Mouse (Mus musculus) macrophage (primary cell): ENCODE results near the gene Ptafr. TPM values are rescaled to one million over a fixed set of nuclear protein-coding genes. Genes with fewer than 3 reads are reported as not detected.
"Not testable (repeated sequence)": the region's sequence is repeated elsewhere in the genome, so short reads cannot be mapped to it uniquely, and the experiment has no call there.

Source experiments
- H3K27ac ChIP-seq: fragments of 350-480 bp; formaldehyde crosslinking; 2 replicates; pipeline ENCODE4 v1.9.0; 2021
- H3K36me3 ChIP-seq: fragments of 350-480 bp; formaldehyde crosslinking; 2 replicates; pipeline ENCODE4 v1.9.0; 2021; ENCODE audit errors: inconsistent target
- H3K4me3 ChIP-seq: fragments of 350-480 bp; formaldehyde crosslinking; 2 replicates; pipeline ENCODE4 v1.9.0; 2021; ENCODE audit errors: inconsistent target
- H3K79me2 ChIP-seq: fragments of 350-480 bp; formaldehyde crosslinking; 2 replicates; pipeline ENCODE4 v1.9.0; 2021; ENCODE audit errors: inconsistent target
- WGBS: methylation state at CpG from one replicate; pipeline ENCODE4 v1.1.7; 2026; ENCODE audit warnings: inconsistent platforms; ENCODE audit not compliant: missing documents; 5-methylcytosine and 5-hydroxymethylcytosine counted together
- polyA plus RNA-seq: library from polyadenylated mRNA; stranded (reverse); fragments of 250-400 nt; gene quantifications from 3 replicates; pipeline ENCODE4 v1.2.4, GENCODE M21; 2018; ENCODE audit warnings: inconsistent platforms

Ptafr gene
- polyA plus RNA-seq, 1 experiment from 2014 or later = 231 TPM

DNA sequence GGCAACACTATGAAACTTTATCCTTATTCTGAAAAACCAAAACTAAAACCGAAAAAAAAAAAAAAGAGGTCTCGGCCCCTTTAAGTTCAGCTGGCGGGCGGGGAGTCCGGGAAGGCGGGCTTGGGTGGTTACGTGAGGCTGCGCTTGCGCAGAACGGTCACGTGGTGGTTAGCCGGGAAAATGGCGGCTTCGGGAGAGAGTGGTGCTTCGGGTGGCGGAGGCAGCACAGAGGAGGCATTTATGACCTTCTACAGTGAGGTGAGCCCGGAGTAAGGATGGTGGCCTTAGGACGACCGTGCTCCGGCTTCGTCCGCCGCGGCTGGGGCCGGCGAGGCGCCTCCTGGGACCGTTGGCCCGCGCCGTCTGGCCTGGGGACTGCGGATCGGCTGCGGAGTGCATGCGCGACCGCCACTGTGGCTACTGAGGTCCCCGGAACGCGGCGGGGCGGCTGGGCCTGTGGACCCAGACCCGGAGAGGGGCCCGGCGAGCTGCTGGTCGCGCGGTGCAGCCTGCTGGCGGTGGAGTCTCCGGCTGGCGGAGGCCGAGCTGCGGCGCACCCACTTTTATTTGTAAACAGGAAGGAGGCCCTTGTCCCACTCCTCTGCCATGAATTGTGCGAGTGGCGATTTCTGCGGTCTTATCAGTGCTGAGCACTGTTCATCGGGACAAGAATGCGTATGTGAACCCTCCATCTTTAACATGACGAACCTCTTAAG is 28.3 kb upstream of the Ptafr start, which contains the start of gene Dnajc8:
Gene Dnajc8, plus strand, starts transcription at position 145 of the 716 bp plus-strand sequence.
- peak within 1 kb of the TSS; percentile 92 for H3K4me3 ChIP-seq
- under 1% methylated on average over 59 of the region's 60 CpGs for WGBS
- 0 out of 2 replicates have a peak, but pooled peaks cover 5% of the 10 kb centered on the region for H3K36me3 ChIP-seq

GRCm38 (mm10) chr4:132539481-132539880 is 24.4 kb upstream of the Ptafr start:
- Histone ChIP-seq H3K79me2 (peaks cover 92% of the 10 kb centered on the region), H3K27ac (no peak overlapping the region), H3K36me3 (peaks cover 32% of the 10 kb centered on the region), H3K4me3 (no peak overlapping the region)
- WGBS = 93% methylated on average over 5 of the region's 5 CpGs

More for the DNA sequence above, 28.3 kb upstream of the Ptafr start, which contains the start of gene Dnajc8:
- peak within 1 kb of the TSS; percentile 62 for H3K27ac ChIP-seq
- peaks cover 85% of the 10 kb centered on the region for H3K79me2 ChIP-seq

GRCm38 (mm10) chr4:132541413-132541812 is 22.5 kb upstream of the Ptafr start:
- Histone ChIP-seq H3K27ac (no peak overlapping the region), H3K79me2 (peaks cover 87% of the 10 kb centered on the region), H3K36me3 (peaks cover 45% of the 10 kb centered on the region), H3K4me3 (no peak overlapping the region)
- WGBS = 100% methylated on average over 3 of the region's 4 CpGs

GRCm38 (mm10) chr4:132542724-132543123 is 21.1 kb upstream of the Ptafr start:
- 0 out of 2 replicates have a peak overlapping the region, but pooled peaks have one; percentile 15 for H3K27ac ChIP-seq
- WGBS = 13% methylated on average over 1 of the region's 1 CpGs
- H3K36me3 ChIP-seq = peaks cover 58% of the 10 kb centered on the region
- H3K4me3 ChIP-seq = no peak overlapping the region
- H3K79me2 ChIP-seq = peaks cover 85% of the 10 kb centered on the region

DNA sequence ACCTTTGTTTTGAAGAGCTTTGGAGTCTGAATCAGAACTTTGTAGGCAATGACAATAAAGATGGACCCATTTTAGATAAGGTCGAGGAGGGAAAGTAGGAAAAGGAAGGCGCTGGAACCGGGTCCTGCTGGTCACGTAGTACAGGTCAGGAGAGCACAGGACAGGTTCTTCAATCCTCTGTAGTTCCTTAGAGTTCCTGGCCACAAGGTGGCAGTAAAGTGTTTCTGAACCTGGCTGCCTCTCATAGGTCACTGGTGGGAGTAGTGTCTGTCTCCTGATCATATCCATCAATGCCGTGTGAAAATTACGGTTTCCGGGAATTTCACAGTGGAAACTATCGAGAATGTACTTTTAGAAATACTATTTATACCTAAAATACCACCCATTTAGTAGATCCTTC is 18.0 kb upstream of the Ptafr start:
- 34% methylated on average over 8 of the region's 8 CpGs for WGBS
- no peak overlapping the region for H3K27ac ChIP-seq
- H3K79me2 ChIP-seq = peaks cover 67% of the 10 kb centered on the region
- H3K36me3 ChIP-seq = peaks cover 77% of the 10 kb centered on the region
- H3K4me3 ChIP-seq = no peak overlapping the region

DNA sequence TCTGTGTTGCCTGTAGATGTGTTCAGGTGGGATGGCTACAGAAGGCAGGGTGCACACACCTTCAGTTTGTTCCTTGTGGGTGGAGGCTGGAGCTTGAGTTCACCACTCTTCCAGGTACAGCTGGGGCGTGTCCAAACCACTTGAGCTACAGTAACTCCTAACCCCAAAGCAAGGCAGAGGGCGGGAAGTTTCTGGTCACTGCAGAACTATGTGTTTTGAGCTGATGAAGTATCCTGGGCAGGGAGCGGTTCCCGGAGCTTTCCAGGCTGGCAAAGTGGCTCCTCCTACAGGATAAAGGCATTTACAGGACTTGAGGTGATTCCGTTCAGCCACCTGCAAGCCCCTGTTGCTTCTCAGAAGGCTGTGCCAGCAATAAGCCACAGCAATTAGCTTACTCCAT is 9.6 kb upstream of the Ptafr start:
- Histone ChIP-seq H3K4me3 (no peak overlapping the region), H3K27ac (peak overlapping the region; percentile 59; the same call in 1 of the 2 replicates), H3K36me3 (peaks cover 45% of the 10 kb centered on the region), H3K79me2 (peaks cover 3% of the 10 kb centered on the region; the same call in 1 of the 2 replicates)
- WGBS = 90% methylated on average over 5 of the region's 5 CpGs

DNA sequence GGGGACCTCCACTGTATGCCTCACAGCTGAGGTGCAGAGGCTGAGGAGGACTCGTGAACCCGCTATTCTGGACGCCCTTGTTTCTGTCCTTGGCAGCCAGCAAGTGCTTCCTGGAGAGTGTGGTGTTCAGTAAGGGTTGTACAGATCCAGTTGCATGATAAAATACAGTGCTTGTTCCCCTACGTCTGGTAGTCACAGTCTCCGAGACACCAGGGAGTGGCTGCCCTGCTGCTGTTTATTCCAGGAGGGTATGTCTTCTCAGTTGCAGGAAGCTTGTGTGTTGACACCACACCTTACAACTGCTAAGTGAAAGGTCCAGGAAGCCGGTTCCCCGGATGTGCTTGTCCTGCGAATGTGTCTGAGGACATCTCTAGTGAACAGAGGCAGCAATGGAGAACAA is 9.2 kb upstream of the Ptafr start:
- WGBS = 47% methylated on average over 8 of the region's 8 CpGs
- Histone ChIP-seq H3K4me3 (no peak overlapping the region), H3K36me3 (peaks cover 41% of the 10 kb centered on the region), H3K27ac (peak overlapping the region; percentile 59), H3K79me2 (no peaks in the 10 kb centered on the region)

- H3K36me3 ChIP-seq = peaks cover 33% of the 10 kb centered on the region
- not testable (repeated sequence) for H3K79me2 ChIP-seq, H3K4me3 ChIP-seq
- WGBS = 83% methylated on average over 6 of the region's 7 CpGs
- peak overlapping the region; percentile 59 for H3K27ac ChIP-seq
These were observed 8.3 kb upstream of the Ptafr start for GRCm38 (mm10) chr4:132555550-132555949.

DNA sequence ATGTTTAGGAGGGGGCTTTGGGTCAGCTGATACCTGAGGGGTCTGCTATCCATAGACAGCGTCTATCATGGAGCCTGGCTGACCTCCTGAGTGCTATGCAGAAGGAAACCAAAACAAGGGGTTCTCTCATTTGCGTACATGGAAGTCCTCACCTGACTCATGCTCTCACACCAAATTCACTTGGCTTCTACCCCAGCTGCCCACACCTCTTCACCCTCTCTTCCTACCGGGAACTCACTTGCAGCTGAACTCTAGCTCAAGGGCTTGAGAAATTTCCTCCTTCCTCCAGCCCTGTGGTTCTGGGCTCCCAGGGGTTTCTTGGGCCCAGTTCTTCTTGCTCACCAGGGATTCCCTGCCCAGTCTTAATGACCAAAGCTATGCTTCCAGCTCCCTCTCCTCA is 606 bp upstream of the Ptafr start:
- WGBS = 8% methylated on average over 3 of the region's 3 CpGs
- H3K36me3 ChIP-seq = peaks cover 10% of the 10 kb centered on the region
- H3K4me3 ChIP-seq = peak overlapping the region; percentile 87
- peak overlapping the region; percentile 97 for H3K27ac ChIP-seq
- H3K79me2 ChIP-seq = peaks cover 70% of the 10 kb centered on the region

DNA sequence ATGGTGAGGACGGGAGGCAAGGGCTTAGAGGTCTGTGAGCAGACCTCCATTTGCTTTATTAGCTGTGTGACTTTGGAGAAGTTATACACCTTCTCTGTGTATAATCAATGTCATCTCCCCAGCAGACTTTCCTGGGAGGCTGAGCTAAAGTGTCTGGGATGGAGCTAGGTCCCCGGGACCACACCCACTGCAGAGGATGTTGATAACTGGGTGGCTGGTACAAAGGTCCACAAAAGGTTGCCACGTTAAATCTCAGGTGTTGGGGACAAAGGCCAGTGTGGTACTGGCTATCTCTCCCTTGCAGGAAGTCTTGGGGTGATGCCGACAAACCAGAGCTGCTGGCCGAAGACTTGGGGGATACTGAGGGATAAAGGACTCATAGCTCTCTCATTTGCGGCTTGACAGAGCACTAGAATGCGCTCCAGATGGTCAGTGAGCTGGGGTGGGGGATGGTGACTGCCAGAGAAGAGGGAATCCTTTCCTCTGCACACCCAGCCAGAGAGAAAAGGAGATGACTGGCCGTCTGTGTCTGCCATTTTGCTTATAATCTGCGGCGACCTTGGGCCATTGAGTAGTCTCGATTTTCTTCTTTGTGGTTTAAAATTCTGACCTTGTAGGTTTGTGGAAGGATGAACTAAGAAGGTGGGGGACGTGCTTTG is 1.4 kb downstream of the Ptafr start:
- Histone ChIP-seq H3K27ac (peak overlapping the region; percentile 97), H3K36me3 (peaks cover 24% of the 10 kb centered on the region), H3K4me3 (peak overlapping the region; percentile 87), H3K79me2 (peaks cover 89% of the 10 kb centered on the region)
- WGBS = 81% methylated on average over 10 of the region's 12 CpGs

- Histone ChIP-seq H3K79me2 (peaks cover 100% of the 10 kb centered on the region), H3K4me3 (peak overlapping the region; percentile 87; the same call in 1 of the 2 replicates), H3K36me3 (peaks cover 24% of the 10 kb centered on the region), H3K27ac (peak overlapping the region; percentile 46)
- WGBS = 59% methylated on average over 9 of the region's 9 CpGs
These were observed 3.5 kb downstream of the Ptafr start for GRCm38 (mm10) chr4:132567361-132567779.

DNA sequence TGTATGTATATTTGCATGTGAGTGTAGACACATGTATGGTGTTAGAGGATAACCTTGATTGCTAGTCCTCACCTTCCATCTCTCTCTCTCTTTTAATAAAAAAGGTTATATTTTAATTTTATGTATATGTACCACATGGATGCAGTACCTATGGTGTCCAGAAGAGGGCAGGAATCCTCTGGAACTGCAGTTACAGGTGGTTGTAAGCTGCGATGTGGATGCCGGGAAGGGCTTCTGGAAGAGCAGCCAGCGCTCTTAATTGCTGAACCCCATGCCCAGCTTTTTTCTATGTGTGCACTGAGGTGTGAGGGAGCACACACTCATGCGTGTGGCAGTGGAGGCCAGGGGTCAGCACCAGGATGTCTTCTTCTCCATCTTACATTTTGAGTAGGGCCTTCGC is 5.2 kb downstream of the Ptafr start:
- WGBS = 98% methylated on average over 5 of the region's 5 CpGs
- no peak overlapping the region for H3K27ac ChIP-seq
- H3K79me2 ChIP-seq = peaks cover 100% of the 10 kb centered on the region
- peaks cover 24% of the 10 kb centered on the region for H3K36me3 ChIP-seq
- no peak overlapping the region for H3K4me3 ChIP-seq

DNA sequence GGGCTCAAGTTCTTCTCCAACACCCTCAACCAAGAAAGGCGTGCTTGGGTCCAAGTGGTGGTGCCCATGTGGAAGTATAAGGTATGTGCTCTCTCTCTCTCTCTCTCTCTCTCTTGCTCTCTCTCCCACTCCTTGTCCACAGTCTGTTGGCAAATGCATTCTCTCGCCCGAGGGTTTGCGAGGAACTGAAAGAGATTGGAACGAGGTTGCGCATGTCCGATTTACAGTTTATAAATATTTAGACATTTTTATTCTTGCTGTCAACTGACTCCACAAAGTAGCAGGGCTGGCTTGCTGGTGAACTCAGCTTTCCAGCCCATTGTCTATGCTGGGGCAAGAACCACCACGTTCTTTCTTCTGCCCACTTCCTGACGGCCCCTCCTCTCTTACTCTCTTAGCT is 7.3 kb downstream of the Ptafr start:
- WGBS = 43% methylated on average over 8 of the region's 9 CpGs

DNA sequence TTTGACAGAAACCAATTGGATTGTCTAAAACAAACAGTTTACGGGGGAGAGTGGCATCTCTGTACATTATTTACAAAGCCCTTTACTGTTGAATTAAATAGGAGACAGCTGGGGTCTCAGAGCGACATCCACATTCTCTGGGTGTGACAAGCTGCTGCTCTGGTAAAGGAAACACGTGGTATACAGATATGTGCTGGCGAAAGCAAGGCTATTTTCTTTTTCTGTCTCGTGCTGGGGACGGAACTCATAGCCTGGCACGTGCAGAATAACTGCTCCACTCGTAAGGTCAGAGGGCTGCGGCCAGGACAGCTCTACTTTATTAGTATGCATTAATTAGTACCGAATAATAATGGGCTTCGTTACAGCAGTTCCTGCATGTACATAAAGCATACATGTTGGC is 9.5 kb downstream of the Ptafr start:
- Histone ChIP-seq H3K79me2 (peaks cover 100% of the 10 kb centered on the region), H3K4me3 (no peak overlapping the region), H3K27ac (peak overlapping the region; percentile 86), H3K36me3 (peaks cover 40% of the 10 kb centered on the region)
- WGBS = 14% methylated on average over 11 of the region's 11 CpGs

More for the DNA sequence above, 7.3 kb downstream of the Ptafr start:
- Histone ChIP-seq H3K4me3 (no peak overlapping the region), H3K79me2 (peaks cover 100% of the 10 kb centered on the region), H3K36me3 (peaks cover 34% of the 10 kb centered on the region), H3K27ac (peak overlapping the region; percentile 86)

DNA sequence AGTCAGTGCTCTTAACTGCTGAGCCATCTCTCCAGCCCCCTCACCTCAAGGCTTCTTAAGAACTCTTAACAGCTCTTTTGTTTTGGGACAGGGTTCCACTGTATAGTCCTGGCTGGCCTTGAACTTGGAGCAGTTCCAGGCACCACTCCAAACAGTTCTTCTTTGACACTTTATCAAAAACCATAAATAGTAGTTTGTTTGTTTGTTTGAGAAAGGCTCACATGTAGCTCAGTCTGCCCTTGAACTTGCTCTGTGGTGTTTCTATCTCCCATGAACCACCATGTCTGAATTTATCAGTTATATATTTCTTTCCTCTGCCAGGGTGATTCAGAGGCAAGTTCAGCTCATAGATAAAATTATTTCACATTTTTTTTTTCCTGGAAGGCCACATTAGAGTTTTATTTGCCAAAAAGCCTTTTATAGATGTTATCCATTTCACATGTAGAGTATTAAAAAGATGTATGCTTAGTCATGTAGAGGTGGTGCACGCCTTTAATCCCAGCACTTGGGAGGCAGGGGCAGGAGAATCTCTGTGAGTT is 11.0 kb downstream of the Ptafr start:
- no peak overlapping the region for H3K27ac ChIP-seq
- H3K36me3 ChIP-seq = peaks cover 43% of the 10 kb centered on the region
- no peak overlapping the region for H3K4me3 ChIP-seq
- WGBS = 94% methylated on average over 1 of the region's 1 CpGs
- peaks cover 100% of the 10 kb centered on the region for H3K79me2 ChIP-seq
